Comparison of ENCODE assay signal across 9 mouse cellular contexts in genomic region chr13:109519485-109519884, GRCm38 (mm10).
DNase-seq lines count a peak whose midpoint lies in the region; ATAC-seq and TF ChIP-seq lines count a peak whose summit lies in the region.
"Had no signal": no experiment of that assay in that cellular context is flagged by ENCODE, and none has a peak within 500 bp of the region (broad histone marks: within the 10 kb centered on the region; RNA-seq: fewer than 3 reads in every experiment).

No protein-coding gene starts in this region.

- no peak for DNase-seq in heart, postnatal 0 days (ENCODE audit: low spot score)
- peak; percentile 19 for DNase-seq in midbrain, embryonic 14.5 days
- no peak for DNase-seq in midbrain, embryonic 11.5 days (ENCODE audit: low spot score, missing footprints)
- peak; percentile 24 for DNase-seq in ZHBTc4 (ENCODE audit: low read depth, low spot score)
- DNase-seq in cerebellum, adult 9-11 months: no peak
- no peak for DNase-seq in cerebellum, postnatal 25 days

- no peaks in the 10 kb centered on the region for H3K27me3 ChIP-seq in heart, postnatal 0 days (ENCODE audit: control insufficient read depth, insufficient read depth, low read length)
- no peaks in the 10 kb centered on the region for H3K27me3 ChIP-seq in heart, embryonic 12.5 days (replicated peaks)
- no peaks in the 10 kb centered on the region for H3K27me3 ChIP-seq in midbrain, embryonic 14.5 days (ENCODE audit: control insufficient read depth, insufficient read depth, low read length)
- H3K27me3 ChIP-seq in midbrain, embryonic 11.5 days (ENCODE audit: control insufficient read depth, insufficient read depth, low read length): no peaks in the 10 kb centered on the region
- H3K27me3 ChIP-seq: heart, embryonic 15.5 days had no signal

- WGBS in heart, postnatal 0 days: 41% methylated on average over 3 of the region's 3 CpGs
- 33% methylated on average over 3 of the region's 3 CpGs for WGBS in heart, embryonic 12.5 days
- WGBS in midbrain, embryonic 14.5 days: 46% methylated on average over 3 of the region's 3 CpGs
- WGBS in midbrain, embryonic 11.5 days: 48% methylated on average over 3 of the region's 3 CpGs

- no peak for TF ChIP-seq EP300 in heart, postnatal 0 days (IDR thresholded peaks at IDR 0.05; ENCODE audit: low read depth)

- ATAC-seq in heart, postnatal 0 days (ENCODE audit: insufficient read depth, low read depth): no peak
- no peak for ATAC-seq in heart, embryonic 12.5 days (ENCODE audit: insufficient number of reproducible peaks, low FRiP score)
- ATAC-seq in midbrain, embryonic 14.5 days (ENCODE audit: low FRiP score, low TSS enrichment): no peak
- no peak for ATAC-seq in midbrain, embryonic 11.5 days (ENCODE audit: low FRiP score)
- ATAC-seq in megakaryocyte progenitor cell, adult 5-6 weeks (replicated peaks; ENCODE audit: poor library complexity): peak; percentile 92

- no peaks in the 10 kb centered on the region for H3K9me3 ChIP-seq in heart, postnatal 0 days (replicated peaks; ENCODE audit: control insufficient read depth, low read length)
- no peaks in the 10 kb centered on the region for H3K9me3 ChIP-seq in heart, embryonic 12.5 days (replicated peaks)
- H3K9me3 ChIP-seq in midbrain, embryonic 14.5 days (ENCODE audit: control insufficient read depth, low read length): no peaks in the 10 kb centered on the region
- H3K9me3 ChIP-seq in midbrain, embryonic 11.5 days (ENCODE audit: control insufficient read depth, low read length): no peaks in the 10 kb centered on the region
- H3K9me3 ChIP-seq: heart, embryonic 15.5 days had no signal

- peak; percentile 71 for TF ChIP-seq CTCF in heart, postnatal 0 days (IDR thresholded peaks at IDR 0.05; ENCODE audit: low read depth)

- no peak overlapping the region for H3K4me3 ChIP-seq in heart, postnatal 0 days (ENCODE audit: low read depth, low read length)
- H3K4me3 ChIP-seq in heart, embryonic 12.5 days: no peak overlapping the region
- no peak overlapping the region for H3K4me3 ChIP-seq in midbrain, embryonic 14.5 days (replicated peaks; ENCODE audit: low read depth, low read length)
- H3K4me3 ChIP-seq in midbrain, embryonic 11.5 days (ENCODE audit: low read depth, low read length): no peak overlapping the region
- H3K4me3 ChIP-seq: heart, embryonic 15.5 days had no signal

- H3K9ac ChIP-seq in heart, postnatal 0 days (replicated peaks; ENCODE audit: low read depth, low read length): no peak overlapping the region
- no peak overlapping the region for H3K9ac ChIP-seq in heart, embryonic 12.5 days
- no peak overlapping the region for H3K9ac ChIP-seq in midbrain, embryonic 14.5 days (replicated peaks; ENCODE audit: low read length)
- H3K9ac ChIP-seq in midbrain, embryonic 11.5 days (ENCODE audit: low read length): no peak overlapping the region
- H3K9ac ChIP-seq: heart, embryonic 15.5 days had no signal

- no peak overlapping the region for H3K27ac ChIP-seq in heart, postnatal 0 days (ENCODE audit: low read depth)
- H3K27ac ChIP-seq in heart, embryonic 12.5 days (ENCODE audit: poor library complexity, severe bottlenecking): no peak overlapping the region
- no peak overlapping the region for H3K27ac ChIP-seq in midbrain, embryonic 14.5 days (replicated peaks; ENCODE audit: low read depth, low read length)
- H3K27ac ChIP-seq in midbrain, embryonic 11.5 days (ENCODE audit: low read depth, low read length): no peak overlapping the region
- H3K27ac ChIP-seq: heart, embryonic 15.5 days had no signal

- H3K4me2 ChIP-seq in heart, postnatal 0 days (ENCODE audit: low read depth, low read length): no peak overlapping the region
- no peak overlapping the region for H3K4me2 ChIP-seq in heart, embryonic 12.5 days
- H3K4me2 ChIP-seq in midbrain, embryonic 14.5 days (ENCODE audit: low read length): no peak overlapping the region
- H3K4me2 ChIP-seq in midbrain, embryonic 11.5 days: no peak overlapping the region
- H3K4me2 ChIP-seq: heart, embryonic 15.5 days had no signal

- H3K36me3 ChIP-seq in heart, postnatal 0 days (replicated peaks; ENCODE audit: control insufficient read depth, insufficient read depth, low read length): no peaks in the 10 kb centered on the region
- H3K36me3 ChIP-seq in heart, embryonic 12.5 days: no peaks in the 10 kb centered on the region
- no peaks in the 10 kb centered on the region for H3K36me3 ChIP-seq in midbrain, embryonic 14.5 days (ENCODE audit: control insufficient read depth, insufficient read depth, low read length)
- H3K36me3 ChIP-seq in midbrain, embryonic 11.5 days (ENCODE audit: control insufficient read depth, insufficient read depth, low read length): no peaks in the 10 kb centered on the region
- H3K36me3 ChIP-seq: heart, embryonic 15.5 days had no signal

- no peaks in the 10 kb centered on the region for H3K4me1 ChIP-seq in heart, postnatal 0 days (ENCODE audit: control insufficient read depth, insufficient read depth)
- no peaks in the 10 kb centered on the region for H3K4me1 ChIP-seq in heart, embryonic 12.5 days (replicated peaks)
- H3K4me1 ChIP-seq in midbrain, embryonic 14.5 days (ENCODE audit: control insufficient read depth, insufficient read depth, low read length): no peaks in the 10 kb centered on the region
- H3K4me1 ChIP-seq in midbrain, embryonic 11.5 days (ENCODE audit: control insufficient read depth, insufficient read depth, low read length): peaks cover 3% of the 10 kb centered on the region
- H3K4me1 ChIP-seq: heart, embryonic 15.5 days had no signal

Comparison
In these comparisons a context has a peak if more than half of its experiments do, and no peak if none do; other contexts are left out.
1. DNase-seq: peak in midbrain, embryonic 14.5 days (single experiment) and ZHBTc4 (single experiment); none in heart, postnatal 0 days (single experiment), midbrain, embryonic 11.5 days (single experiment), cerebellum, adult 9-11 months (single experiment) and cerebellum, postnatal 25 days (0 of 2).